Mouse (Mus musculus): Measurements from ENCODE around the gene Mapk1ip1.

Mapk1ip1 gene

DNA sequence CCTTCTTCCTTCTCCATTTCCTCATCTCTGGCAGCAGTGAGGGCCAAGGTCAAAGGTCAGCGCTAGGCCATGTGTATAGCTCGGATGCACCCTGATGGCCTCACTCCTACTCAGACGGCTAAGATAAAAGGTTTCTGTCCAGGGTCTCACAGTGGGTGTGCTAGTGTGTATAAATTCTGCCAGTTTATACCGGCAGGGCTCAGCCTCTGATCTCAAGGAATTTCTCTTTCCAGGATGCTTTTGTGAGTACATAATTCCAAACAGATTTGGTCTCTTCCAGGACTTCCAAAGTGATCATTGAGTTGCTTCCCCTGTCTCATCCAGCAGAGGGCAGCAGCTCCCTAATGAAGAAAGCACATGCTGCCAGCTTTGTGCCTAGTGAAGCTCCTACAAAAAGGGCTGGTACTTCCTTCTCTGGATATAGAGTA lies 5.5 kb downstream of the Mapk1ip1 start:
- DNase-seq (ENCODE audit: low spot score in 2 of 2) = peak; percentile 46 to 72

DNA sequence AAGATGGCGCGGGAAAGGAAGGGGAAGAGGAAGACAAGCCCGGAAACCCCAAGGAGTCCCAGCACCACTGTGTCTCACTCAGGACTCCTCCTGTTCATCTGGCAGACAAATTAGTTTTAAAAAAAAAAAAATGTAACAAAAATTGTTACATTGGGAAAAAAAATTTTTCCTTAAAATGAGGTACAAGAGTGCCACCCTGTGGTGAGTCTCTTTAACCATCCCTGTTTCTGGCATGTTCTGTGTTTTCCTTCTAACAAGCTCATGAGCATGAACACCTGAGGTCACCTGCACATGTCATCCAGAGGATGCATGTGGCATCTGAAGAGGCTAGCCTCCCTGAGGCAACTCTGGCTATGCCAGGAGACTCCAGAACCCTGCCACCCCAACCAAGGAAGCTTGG lies 11.0 kb downstream of the Mapk1ip1 start:
- no peak for DNase-seq (ENCODE audit: low spot score in 2 of 2)

DNA sequence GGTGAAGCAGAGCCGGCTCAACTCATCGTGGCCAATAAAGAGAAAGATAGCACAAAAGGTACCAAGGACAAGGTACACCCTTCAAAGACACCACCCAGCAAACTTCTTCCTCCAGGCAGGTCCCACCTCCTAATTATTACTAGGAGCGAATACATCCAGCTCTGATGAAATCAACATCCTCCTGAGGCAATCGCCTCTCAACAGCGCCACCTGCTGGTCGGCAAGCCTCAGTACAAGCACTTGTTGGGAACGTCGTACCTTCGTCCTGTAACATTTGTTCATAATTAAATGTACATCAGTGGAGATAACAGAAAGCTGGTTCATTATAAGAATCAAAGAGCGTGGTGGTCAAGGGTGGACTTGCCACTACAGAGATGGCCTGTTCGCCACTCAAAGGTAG lies 18.3 kb downstream of the Mapk1ip1 start:
- DNase-seq (ENCODE audit: low spot score in 2 of 2) = peak; percentile 58 to 82

DNA sequence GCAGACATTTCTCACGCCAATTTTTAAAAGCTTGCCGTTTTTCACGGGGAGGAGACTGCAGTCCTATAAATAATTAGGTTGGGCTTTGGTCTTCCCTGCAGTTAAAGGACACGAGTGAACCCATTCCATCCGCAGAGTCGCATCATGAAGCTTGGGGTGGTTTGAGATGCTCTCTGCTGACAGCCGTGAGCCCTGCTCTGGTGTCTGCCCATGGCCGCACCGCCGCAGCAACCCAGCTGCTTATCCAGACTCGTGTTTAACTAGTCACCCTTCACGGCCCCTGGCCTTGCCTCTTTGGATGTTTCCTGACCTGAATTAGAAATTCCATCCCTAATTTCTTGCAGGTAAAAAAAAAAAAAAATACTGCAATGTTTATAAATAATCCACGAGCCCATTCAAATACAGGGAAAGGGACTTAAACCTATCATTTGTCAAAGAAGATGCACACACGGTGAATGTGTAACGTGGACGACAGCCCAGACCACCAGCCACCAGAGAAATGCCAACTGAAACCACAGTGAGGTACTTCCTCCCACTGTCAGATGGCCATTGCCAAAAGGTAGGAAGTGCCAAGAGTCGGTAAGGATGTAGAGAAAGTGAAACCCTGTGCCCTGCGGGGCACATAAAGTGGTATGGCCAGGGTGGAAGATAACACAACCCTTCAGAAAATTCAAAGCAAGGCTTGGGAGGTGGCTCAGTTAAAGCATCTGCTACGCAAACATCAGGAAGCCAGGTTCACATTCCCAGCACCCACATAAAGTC lies 20.9 kb downstream of the Mapk1ip1 start:
- no peak for DNase-seq (ENCODE audit: low spot score in 2 of 2)

DNA sequence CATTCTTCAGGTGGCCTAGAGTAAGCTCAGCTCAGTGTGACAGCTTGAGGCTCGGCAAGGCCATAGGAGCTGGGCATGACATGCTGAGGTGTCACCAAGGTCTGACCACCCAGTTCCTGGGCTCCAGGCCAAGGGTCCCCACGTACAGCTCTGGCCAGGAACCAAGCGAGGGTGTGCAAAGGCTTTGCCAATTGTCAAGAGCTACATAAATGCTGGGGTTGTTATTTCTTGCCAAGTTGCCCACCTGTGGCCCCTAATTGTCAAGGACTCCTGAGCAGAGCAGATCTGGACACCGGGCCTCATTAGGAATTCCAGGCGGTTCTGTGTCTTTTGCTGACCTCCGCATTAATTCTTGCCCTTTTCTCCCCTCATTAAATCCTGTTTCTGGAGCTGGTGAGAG lies 21.6 kb downstream of the Mapk1ip1 start:
- no peak for DNase-seq (ENCODE audit: low spot score in 2 of 2)

DNA sequence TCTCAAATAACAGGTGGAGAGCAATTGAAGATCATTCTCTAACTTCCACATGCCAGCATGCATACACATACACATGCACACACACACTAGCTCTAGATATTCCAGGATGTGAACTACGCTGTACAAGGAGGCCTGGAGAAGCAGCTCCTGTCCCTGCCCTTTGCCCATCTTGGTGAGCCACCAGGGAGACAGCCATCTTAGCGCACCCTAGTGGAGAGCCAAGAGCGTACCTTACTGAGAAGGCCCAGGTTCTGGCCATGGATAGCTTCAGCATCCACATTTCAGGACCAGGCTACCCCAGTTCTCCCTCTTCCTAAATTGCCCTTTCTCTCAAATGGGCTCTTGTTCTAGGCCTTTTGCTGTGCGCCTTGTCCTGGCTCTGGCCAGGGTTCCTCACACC lies 27.8 kb downstream of the Mapk1ip1 start:
- DNase-seq (ENCODE audit: low spot score in 2 of 2) = no peak

DNA sequence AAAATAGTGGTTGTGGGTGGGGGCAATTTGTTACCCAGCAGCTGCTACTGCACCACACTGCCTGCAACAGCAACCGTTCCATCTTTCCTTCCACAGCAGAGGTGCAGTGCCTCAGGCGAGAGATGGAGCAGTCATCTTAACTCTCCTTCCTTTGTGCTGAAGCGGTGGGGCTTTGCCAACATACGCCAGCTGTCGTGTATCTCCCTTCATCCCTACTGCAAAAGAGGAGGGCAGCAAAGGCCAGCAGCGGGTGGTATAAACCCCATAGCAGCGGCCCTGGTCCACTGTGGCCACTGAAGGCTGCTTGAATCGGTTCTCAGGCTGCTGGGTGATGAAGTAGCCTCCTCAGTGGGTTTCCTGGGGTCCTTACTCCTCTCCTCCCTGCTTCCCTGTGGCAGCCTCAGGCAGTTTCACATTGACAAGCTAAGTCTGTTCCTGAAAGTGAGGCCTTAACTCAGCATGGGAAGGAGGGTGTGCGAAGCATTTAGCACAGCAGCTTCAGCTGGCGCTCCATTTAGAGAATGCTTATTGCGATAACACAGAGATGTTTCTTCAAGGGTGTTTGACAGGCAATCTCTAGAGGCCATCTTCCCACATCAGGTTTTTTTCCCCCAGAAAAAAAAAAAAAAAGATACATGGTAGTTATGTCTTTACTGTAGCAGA lies 32.7 kb downstream of the Mapk1ip1 start:
- no peak for DNase-seq (ENCODE audit: low spot score in 2 of 2)

DNA sequence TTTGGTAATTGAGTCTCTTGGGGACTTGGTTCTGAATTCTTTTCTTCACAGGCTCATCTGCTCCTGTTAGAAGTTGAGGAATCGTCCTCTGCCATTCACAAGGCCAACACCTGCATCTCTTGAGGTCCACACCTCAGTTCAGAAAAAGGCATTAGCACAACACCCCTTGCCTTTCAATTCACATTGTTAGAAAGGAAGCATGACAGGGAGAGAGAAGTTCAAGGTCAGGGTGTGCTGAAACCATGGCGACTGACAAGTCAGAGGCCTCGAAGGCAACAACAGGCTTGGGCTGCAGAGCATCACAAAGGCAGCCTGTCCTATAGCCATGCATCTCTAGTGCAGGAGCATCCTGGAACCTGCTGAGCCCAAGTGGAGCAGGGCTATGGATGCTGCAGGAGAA lies 38.9 kb downstream of the Mapk1ip1 start:
- no peak for DNase-seq (ENCODE audit: low spot score in 2 of 2)

DNA sequence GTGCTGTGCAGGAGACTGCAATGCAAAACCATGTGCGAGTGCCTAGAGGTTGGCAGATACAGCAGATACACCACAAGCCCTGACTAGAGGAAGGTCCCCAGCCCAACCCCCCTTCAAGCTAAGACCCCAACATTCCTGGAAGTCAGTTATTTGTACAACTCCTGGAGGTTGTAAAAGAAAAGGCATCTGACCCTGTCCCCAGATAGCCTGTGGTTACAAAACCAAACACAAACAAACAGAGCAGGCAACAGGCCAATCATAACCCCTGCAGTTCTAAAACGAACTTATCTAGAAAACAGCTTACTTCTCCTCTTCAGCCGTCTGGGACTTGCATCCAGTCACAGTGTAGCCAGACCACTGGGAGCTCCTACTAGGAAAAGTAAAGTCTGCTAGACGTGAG lies 42.7 kb downstream of the Mapk1ip1 start:
- DNase-seq (ENCODE audit: low spot score in 2 of 2) = no peak

DNA sequence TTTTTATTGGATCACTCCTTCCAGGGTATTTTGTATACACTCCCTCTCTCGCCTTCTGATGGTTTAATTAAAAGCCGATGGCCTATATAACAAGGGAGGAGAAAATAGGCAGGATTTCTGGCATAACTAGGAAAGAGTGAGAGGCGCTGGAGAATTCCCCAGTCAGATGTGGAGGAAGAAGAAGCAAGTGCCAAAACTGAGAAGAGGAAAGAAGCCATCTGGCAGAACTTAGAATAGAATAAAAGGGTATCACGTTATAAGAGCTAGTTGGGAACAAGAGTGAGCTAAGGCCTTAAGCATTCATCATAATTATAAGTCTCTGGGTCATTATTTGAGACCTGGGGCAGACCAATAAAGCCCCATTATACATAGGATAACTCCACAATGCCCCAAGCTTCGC lies 58.0 kb downstream of the Mapk1ip1 start:
- no peak for DNase-seq (ENCODE audit: low spot score in 2 of 2)

Measured in spleen, postnatal 10 days (tissue).